Mouse (Mus musculus) embryonic facial prominence, embryonic 10.5 days (tissue): ENCODE measurements around the gene Fcrlb. TPM values are rescaled to one million over a fixed set of nuclear protein-coding genes. Genes with fewer than 3 reads are reported as not detected.

ENCODE experiments used
- DNase-seq: peaks from one replicate; pipeline ENCODE4 v3.0.0-alpha.2; 2017; ENCODE audit warnings: low spot score
- H3K27ac ChIP-seq: fragments of 300-500 bp; sonication (generic); replicated peaks from 2 replicates; pipeline ENCODE4 v1.5.1; 2016; ENCODE audit warnings: mild to moderate bottlenecking
- H3K27me3 ChIP-seq: fragments of 300-500 bp; sonication (generic); replicated peaks from 2 replicates; pipeline ENCODE4 v1.6.1; 2016; ENCODE audit warnings: low read depth, mild to moderate bottlenecking; ENCODE audit not compliant: poor library complexity, severe bottlenecking
- H3K36me3 ChIP-seq: fragments of 300-500 bp; sonication (generic); replicated peaks from 2 replicates; pipeline ENCODE4 v1.6.1; 2016; ENCODE audit warnings: mild to moderate bottlenecking, moderate library complexity
- H3K4me1 ChIP-seq: fragments of 300-500 bp; sonication (generic); 2 replicates; pipeline ENCODE4 v1.6.1; 2016
- H3K4me3 ChIP-seq: fragments of 300-500 bp; sonication (generic); 2 replicates; pipeline ENCODE4 v1.5.1; 2016; ENCODE audit warnings: mild to moderate bottlenecking, moderate library complexity
- H3K9me3 ChIP-seq: fragments of 300-500 bp; sonication (generic); 2 replicates; pipeline ENCODE4 v1.6.1; 2016; ENCODE audit warnings: mild to moderate bottlenecking
- WGBS: fragments of 180-500 bp; shearing (Covaris S2); methylation state at CpG from one replicate; pipeline ENCODE4 v1.1.7; 2016; 5-methylcytosine and 5-hydroxymethylcytosine counted together
- polyA plus RNA-seq: library from polyadenylated mRNA; unstranded; fragments of >200 nt; fragmentation: Nextera tagmentation; extraction: Ambion mirVana; gene quantifications from 2 replicates; pipeline ENCODE4 v1.2.1, GENCODE M21; 2016

Gene Fcrlb
- polyA plus RNA-seq, 1 experiment from 2014 or later, result not detected

DNA sequence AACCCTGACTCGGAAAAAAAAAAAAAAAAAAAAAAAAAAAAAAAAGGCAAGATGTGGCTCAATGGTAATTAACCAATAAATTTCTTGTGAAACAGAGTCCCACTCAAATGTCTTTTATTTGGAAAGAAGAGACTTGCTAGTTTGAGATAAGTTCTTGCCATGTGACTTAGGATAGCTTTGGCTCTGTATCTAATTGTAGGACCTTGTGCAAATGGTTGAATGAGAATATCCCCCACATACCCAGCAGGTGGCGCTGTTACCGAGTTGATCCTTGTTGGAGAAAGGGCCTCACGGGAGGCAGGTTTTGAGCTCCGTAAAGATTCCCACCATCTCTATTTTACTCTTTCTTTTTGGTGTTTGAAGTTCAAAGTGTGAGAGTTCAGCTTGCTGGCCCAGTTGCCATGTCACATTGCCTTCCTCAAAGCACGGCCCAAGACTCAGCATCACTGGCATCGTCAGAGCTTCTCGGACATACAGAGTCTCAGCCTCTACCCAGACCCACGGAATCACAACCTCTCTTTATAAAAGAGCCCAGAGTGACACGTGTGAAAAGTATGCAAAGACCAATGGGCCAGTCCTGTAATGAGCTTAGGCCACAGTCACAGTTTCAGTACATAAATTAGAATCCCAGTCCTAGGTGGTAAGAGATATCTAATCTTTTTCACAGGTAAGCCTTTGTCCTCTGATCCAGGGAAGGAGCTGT is 11.1 kb downstream of the Fcrlb start:
- 28% methylated on average over 10 of the region's 10 CpGs for WGBS
- Histone ChIP-seq H3K4me1 (peaks cover 4% of the 10 kb centered on the region), H3K9me3 (no peaks in the 10 kb centered on the region), H3K4me3 (peak overlapping the region; percentile 39; the same call in 1 of the 2 replicates), H3K27ac (no peak overlapping the region), H3K36me3 (no peaks in the 10 kb centered on the region), H3K27me3 (peaks cover 48% of the 10 kb centered on the region)
- DNase-seq, result peak; percentile 88

DNA sequence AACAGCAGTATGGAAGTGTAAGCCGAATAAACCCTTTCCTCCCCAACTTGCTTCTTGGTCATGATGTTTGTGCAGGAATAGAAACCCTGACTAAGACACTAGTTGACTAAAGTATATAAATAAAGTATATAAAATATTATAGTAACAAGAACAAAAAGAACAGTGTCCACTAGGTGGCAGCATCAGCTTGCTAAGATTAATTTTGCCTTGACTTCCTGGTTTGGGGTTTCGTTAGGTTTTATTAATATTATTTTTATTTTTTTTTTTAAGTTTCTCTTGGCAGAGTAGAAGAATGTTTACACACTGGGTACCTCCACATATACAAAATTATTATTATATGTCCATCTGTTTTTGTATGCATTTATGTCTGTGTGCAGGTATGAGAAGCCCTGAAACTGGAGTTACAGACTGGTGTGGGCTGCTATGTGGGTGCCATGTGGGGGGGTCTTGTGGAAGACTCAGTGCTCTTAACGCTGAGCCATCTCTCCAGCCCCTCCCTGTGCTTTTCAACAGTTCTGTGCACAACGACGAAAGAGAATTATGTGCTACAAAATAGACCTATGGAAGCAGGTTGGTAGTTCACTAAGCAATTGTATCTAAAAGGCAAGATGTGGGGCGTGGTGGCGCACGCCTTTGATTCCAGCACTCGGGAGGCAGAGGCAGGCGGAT is 11.8 kb downstream of the Fcrlb start:
- no peak overlapping the region for H3K4me3 ChIP-seq
- no peak for DNase-seq
- 39% methylated on average over 10 of the region's 10 CpGs for WGBS
- H3K4me1 ChIP-seq, result peaks cover 4% of the 10 kb centered on the region
- peaks cover 41% of the 10 kb centered on the region for H3K27me3 ChIP-seq
- H3K27ac ChIP-seq, result no peak overlapping the region
- no peaks in the 10 kb centered on the region for H3K36me3 ChIP-seq
- no peaks in the 10 kb centered on the region for H3K9me3 ChIP-seq

DNA sequence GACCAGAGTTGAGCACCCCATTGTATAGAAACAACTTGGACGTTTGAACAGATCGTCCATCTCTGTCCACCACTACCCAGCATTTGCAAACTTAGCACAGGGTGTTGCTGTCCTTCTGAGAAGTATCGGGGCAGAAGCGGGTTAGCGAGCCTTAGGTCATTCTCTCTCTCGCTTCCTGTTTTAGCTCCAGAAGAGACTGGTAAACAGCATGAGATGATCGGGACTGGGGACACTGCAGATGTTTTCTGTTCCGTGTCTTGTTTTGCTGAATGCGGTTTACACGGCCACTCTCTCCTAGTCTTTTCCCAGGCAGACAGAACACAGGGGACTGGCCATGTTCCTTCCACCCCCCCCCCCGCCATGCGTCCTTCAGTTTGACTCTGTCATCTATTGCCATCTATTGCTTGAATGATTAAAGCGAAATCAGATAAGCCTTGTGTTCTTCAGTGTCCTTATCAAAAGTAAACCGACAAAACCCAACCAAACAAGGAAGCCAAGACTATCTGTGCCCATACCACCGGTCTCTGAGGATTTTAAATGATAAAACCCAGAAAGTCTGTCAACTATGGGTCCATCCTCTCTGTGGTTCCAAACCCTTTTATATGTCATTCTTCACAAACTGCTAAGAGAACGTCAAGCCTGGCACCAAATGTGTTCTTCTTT is 14.2 kb downstream of the Fcrlb start:
- Histone ChIP-seq H3K4me3 (no peak overlapping the region), H3K9me3 (no peaks in the 10 kb centered on the region), H3K27ac (no peak overlapping the region), H3K27me3 (peaks cover 17% of the 10 kb centered on the region), H3K4me1 (peaks cover 4% of the 10 kb centered on the region), H3K36me3 (no peaks in the 10 kb centered on the region)
- WGBS, result 76% methylated on average over 16 of the region's 16 CpGs
- DNase-seq, result no peak

DNA sequence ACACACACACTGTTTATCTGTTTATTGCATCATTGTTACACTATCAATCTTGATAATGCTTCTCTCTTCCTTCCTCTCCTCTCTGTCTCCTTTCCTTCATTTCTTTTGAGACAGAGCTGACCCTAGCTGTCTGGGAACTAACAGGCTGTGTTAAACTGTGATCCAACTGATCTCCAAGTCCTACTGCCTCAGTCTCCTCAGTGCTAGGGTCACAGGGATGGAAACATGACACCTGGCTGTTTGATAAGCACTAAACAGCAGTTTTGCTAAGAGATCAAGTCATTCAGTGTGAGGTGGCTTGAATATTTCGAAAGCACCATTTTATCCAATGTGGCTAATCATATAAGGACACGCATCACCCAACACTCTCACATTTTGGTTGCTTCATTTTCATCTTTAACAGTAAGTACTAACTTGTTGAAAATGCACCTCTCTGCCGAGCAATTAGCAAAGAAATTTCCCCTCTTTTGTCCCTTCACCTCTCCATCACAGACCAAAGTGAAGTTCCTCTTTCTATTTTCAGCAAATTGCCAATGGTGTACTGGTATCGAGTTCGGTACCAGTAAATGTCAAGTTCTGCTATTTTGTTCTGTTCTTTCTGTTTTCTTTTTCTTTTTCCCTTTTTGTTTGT is 16.0 kb downstream of the Fcrlb start:
- Histone ChIP-seq H3K27me3 (0 out of 2 replicates have a peak, but pooled peaks cover under 1% of the 10 kb centered on the region), H3K27ac (no peak overlapping the region), H3K36me3 (no peaks in the 10 kb centered on the region), H3K9me3 (no peaks in the 10 kb centered on the region), H3K4me3 (no peak overlapping the region), H3K4me1 (no peaks in the 10 kb centered on the region)
- 82% methylated on average over 5 of the region's 5 CpGs for WGBS
- DNase-seq, result no peak

DNA sequence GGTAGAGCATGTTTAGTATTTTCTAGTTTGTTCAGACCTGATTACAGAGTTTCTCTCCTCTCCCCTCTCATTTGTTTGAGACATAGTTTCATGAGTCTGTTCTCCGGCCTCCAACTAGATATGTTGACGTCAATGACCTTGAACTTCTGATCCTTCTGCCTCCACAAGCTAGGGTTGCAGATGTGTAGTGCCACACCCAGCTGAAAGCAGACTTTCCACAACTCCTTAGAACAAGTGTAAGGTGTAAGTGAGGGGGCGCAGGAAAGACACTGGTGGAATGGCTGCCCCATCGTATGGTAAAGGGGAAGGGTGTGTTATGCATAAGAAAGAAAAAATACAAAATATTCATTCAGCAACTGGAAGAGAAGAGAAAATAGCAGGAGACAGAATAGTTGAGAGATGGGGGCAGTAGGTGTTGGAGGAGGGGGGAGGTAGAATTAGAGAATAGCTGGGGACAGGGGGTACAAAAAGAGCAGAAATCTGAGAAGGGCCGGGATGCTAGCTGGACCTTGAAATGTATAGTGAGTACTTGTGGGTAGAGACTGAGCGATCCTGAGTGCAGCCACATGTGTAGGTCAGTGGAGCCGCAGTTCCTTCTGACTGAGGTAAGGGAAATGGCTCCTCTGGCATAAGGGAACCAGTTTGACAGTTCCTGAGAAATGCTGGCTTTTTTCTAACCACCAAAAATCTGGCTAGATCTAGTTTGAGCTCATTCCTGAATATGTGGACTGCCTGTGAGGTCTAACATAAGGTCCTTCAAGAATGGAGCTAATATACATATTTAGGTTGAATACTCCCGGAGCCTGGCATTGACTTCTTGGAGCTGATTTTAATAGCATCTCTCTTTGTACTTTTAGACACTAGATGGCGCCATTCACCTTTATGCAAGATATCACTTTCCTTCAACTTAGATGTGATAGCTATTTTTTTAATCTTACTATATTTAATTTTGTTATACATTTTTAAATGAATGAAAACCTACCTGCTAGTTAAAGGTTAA is 17.8 kb downstream of the Fcrlb start:
- no peak for DNase-seq
- Histone ChIP-seq H3K27me3 (no peaks in the 10 kb centered on the region; the same call in 1 of the 2 replicates), H3K4me3 (no peak overlapping the region), H3K36me3 (no peaks in the 10 kb centered on the region), H3K9me3 (no peaks in the 10 kb centered on the region), H3K4me1 (0 out of 2 replicates have a peak, but pooled peaks cover under 1% of the 10 kb centered on the region), H3K27ac (no peak overlapping the region)
- WGBS, result 66% methylated on average over 9 of the region's 9 CpGs

DNA sequence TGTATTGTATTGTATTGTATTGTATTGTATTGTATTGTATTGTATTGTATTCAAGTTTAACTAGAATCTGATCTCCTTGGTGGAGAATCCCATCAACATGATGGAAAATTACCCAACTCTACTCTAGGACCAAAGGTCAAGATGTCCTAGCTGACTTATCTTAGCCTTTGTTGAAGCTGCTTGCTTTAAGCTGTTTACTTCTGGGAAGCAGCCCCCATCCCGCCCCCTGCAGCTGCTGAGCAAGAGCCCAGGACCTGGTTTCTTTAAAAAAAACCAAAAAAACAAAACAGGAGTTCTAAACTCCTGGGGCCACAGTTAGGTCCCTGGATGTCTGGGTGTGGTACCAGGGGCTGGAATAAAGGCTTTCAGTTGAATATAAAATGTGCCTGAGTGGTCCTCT is 20.5 kb downstream of the Fcrlb start:
- no peaks in the 10 kb centered on the region for H3K36me3 ChIP-seq
- no peaks in the 10 kb centered on the region; the same call in 1 of the 2 replicates for H3K27me3 ChIP-seq
- no peaks in the 10 kb centered on the region for H3K9me3 ChIP-seq
- H3K4me3 ChIP-seq, result no peak overlapping the region
- no peak for DNase-seq
- no peak overlapping the region for H3K27ac ChIP-seq
- H3K4me1 ChIP-seq, result 0 out of 2 replicates have a peak, but pooled peaks cover 7% of the 10 kb centered on the region
- 49% methylated on average over 1 of the region's 1 CpGs for WGBS

DNA sequence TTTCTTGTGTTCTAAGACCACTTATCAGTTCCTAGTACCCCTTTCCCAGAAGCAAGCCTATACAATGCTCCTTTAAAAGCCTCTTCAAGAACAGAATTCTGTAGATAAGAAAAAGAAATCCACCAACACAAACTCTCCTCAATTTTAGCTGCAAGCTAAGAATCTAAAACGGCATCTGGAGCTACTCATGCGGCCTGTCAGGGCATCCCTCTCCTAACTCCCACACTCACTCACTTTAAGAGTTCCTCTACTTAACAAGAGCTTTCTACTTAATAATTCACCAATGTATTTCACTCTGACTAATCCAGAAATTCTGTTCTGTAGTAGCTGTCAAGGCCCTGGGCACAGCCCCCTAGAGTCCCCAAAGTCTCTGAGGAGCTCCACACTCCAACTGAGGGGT is 21.1 kb downstream of the Fcrlb start:
- 82% methylated on average over 2 of the region's 2 CpGs for WGBS
- 0 out of 2 replicates have a peak, but pooled peaks cover 7% of the 10 kb centered on the region for H3K4me1 ChIP-seq
- no peak overlapping the region for H3K27ac ChIP-seq
- no peak overlapping the region for H3K4me3 ChIP-seq
- H3K27me3 ChIP-seq, result no peaks in the 10 kb centered on the region; the same call in 1 of the 2 replicates
- DNase-seq, result no peak
- H3K9me3 ChIP-seq, result no peaks in the 10 kb centered on the region
- H3K36me3 ChIP-seq, result no peaks in the 10 kb centered on the region

DNA sequence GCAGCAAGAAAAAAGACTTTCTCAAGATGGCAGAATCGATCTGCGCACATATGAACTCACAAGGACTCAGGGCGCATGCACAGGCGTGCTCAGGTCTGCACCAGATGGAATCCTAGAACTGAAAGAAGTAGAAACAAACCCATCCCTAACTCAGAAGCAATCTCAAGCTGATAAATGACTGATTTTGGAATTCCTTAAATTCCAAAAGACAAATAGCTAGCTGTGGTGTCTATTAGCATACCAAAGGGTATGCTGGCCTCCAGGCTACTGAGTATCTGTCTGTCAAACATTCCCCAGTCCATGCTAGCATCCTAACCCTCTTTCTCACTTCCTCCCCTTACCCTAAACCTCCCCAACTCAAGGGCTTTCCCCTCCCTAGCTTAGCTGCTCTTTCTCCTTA is 23.4 kb downstream of the Fcrlb start:
- Histone ChIP-seq H3K27ac (no peak overlapping the region), H3K9me3 (no peaks in the 10 kb centered on the region), H3K27me3 (no peaks in the 10 kb centered on the region; the same call in 1 of the 2 replicates), H3K4me3 (no peak overlapping the region), H3K36me3 (no peaks in the 10 kb centered on the region), H3K4me1 (peaks cover 17% of the 10 kb centered on the region)
- 71% methylated on average over 4 of the region's 4 CpGs for WGBS
- no peak for DNase-seq

DNA sequence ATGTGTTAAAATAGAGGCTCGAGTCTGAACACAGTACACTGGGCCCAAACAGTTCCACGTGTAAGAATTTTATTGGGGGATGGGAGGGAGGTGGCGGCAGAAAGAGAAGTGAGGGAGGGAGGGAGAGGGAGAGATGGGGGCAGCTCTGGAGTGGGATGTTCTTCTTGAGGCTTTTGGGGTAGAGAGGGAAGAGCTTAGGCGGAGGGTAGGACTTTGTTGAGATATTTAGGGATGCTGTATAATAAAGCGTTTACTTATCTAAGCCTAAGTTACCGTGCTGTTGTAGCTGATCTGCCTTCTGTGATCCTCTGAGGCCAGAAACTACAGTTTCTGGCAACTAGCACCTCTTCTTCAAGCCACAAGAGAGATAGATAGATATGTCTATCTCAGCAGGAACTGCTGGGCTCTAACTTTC is 26.7 kb downstream of the Fcrlb start:
- DNase-seq, result no peak
- 54% methylated on average over 6 of the region's 6 CpGs for WGBS
- Histone ChIP-seq H3K4me1 (peaks cover 28% of the 10 kb centered on the region), H3K27ac (no peak overlapping the region), H3K27me3 (no peaks in the 10 kb centered on the region; the same call in 1 of the 2 replicates), H3K9me3 (no peaks in the 10 kb centered on the region), H3K4me3 (no peak overlapping the region), H3K36me3 (peaks cover 13% of the 10 kb centered on the region)

DNA sequence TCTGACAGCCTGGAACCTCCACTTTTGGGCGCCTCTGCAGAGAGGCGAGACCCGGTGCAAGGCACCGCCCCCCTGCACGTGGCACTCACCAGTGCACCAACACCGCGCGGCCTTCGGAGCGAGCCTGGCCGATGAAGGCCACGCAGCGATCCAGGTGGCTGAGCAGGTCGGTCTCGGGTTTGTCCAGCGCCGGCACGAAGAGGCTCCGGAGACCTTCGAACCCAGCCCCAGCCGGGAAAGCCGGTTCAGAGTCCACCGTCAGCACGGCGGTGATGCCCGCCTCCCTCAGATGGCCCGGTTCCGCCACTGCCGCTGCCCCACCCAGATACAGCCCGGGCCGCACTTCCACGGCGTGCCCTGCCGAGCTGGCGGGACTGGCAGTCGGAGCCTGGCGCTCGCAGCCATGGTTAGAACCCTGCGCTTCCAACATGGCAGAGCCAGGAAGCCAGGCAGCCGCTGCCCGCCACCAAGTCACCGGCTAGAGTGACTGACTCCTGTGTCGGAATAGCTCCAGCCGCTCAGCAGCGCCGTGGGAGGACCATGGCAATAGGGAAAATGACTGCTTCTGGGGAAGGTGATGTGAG is 27.7 kb downstream of the Fcrlb start, which contains the start of the genes Gm26620 and Dusp12:
Gene Gm26620 (plus strand): TSS at position 88 of the 584 bp plus-strand sequence.
Gene Dusp12 (minus strand): TSS at position 563 of the 584 bp plus-strand sequence.
- DNase-seq, result peak; percentile 90
- peaks cover 23% of the 10 kb centered on the region for H3K36me3 ChIP-seq
- H3K27me3 ChIP-seq, result no peaks in the 10 kb centered on the region; the same call in 1 of the 2 replicates
- no peaks in the 10 kb centered on the region for H3K9me3 ChIP-seq
- peak within 1 kb of the TSS; percentile 91 for H3K27ac ChIP-seq
- peak within 1 kb of the TSS; percentile 76 for H3K4me3 ChIP-seq
- peaks cover 28% of the 10 kb centered on the region for H3K4me1 ChIP-seq
- 0% methylated on average over 46 of the region's 46 CpGs for WGBS

DNA sequence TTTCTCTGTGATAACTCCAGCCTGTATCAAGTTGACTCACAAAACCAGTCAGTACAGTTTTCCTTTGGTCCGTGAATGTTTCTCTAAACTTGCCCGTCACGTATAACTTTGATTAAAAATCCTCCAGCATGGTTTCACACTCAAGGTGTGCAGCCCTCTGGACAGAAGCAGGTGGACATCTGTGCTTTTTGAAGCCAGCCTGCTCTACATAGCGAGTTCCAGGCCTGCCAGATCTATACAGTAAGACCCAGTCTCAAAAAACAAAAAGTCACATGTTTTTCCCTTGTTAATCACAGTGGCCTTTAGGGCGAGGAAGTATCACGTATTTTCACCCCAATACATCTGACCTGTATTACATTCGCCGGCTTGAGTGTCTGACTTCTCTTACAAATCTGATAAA is 28.4 kb downstream of the Fcrlb start:
- WGBS, result 26% methylated on average over 8 of the region's 8 CpGs
- no peak for DNase-seq
- peaks cover 22% of the 10 kb centered on the region for H3K4me1 ChIP-seq
- peaks cover 30% of the 10 kb centered on the region for H3K36me3 ChIP-seq
- no peaks in the 10 kb centered on the region for H3K27me3 ChIP-seq
- no peaks in the 10 kb centered on the region for H3K9me3 ChIP-seq
- H3K27ac ChIP-seq, result peak overlapping the region; percentile 91
- H3K4me3 ChIP-seq, result peak overlapping the region; percentile 76
